Mouse (Mus musculus) C2C12 (cell line): ENCODE results near the gene Zfhx3.

Source experiments
- CEBPB ChIP-seq: IDR thresholded peaks from one replicate; pipeline ENCODE4 v1.6.1; 2011; ENCODE audit warnings: low read depth, mild to moderate bottlenecking, control low read depth, moderate library complexity
- CTCF ChIP-seq: IDR thresholded peaks from one replicate; pipeline ENCODE4 v1.5.1; 2011; ENCODE audit not compliant: control insufficient read depth, insufficient read depth, insufficient read length
- FOSL1 ChIP-seq: IDR thresholded peaks from one replicate; pipeline ENCODE4 v1.8.0; 2011; ENCODE audit warnings: mild to moderate bottlenecking, low read length; ENCODE audit not compliant: poor library complexity, insufficient read depth, severe bottlenecking
- MAX ChIP-seq: IDR thresholded peaks from one replicate; pipeline ENCODE4 v1.6.1; 2011; ENCODE audit warnings: mild to moderate bottlenecking, control low read depth
- MYOD1 ChIP-seq: IDR thresholded peaks from one replicate; pipeline ENCODE4 v1.6.1; 2011; ENCODE audit warnings: low read depth; ENCODE audit not compliant: control insufficient read depth, insufficient read length
- MYOG ChIP-seq: IDR thresholded peaks from one replicate; pipeline ENCODE4 v1.6.1; 2011; ENCODE audit not compliant: control insufficient read depth, insufficient read length; ENCODE audit errors: extremely low read depth
- USF1 ChIP-seq: IDR thresholded peaks from one replicate; pipeline ENCODE4 v1.6.1; 2011; ENCODE audit warnings: low read depth, mild to moderate bottlenecking, control low read depth, moderate library complexity

GRCm38 (mm10) chr8:108741651-108742050, 799.2 kb downstream of the Zfhx3 start:
- TF ChIP-seq CTCF (no peak), MAX (no peak), USF1 (no peak), FOSL1 (no peak), MYOD1 (no peak), CEBPB (no peak), MYOG (no peak)
